Mouse (Mus musculus) ES-E14 (cell line): ENCODE data around the gene Trp53tg5.

Experiments
- HCFC1 ChIP-seq: IDR thresholded peaks from 2 replicates; pipeline ENCODE4 v1.6.1; 2012; ENCODE audit warnings: low read length, inconsistent platforms, borderline replicate concordance; ENCODE audit not compliant: insufficient read depth
- MAFK ChIP-seq: IDR thresholded peaks from 2 replicates; pipeline ENCODE4 v1.6.1; 2014; ENCODE audit warnings: mild to moderate bottlenecking, low read depth, low read length, inconsistent platforms; ENCODE audit not compliant: insufficient read depth
- ZC3H11A ChIP-seq: IDR thresholded peaks from 2 replicates; pipeline ENCODE4 v1.6.1; 2012; ENCODE audit warnings: low read depth, mild to moderate bottlenecking, inconsistent platforms, low read length, borderline replicate concordance

- TF ChIP-seq HCFC1 (no peak), ZC3H11A (no peak), MAFK (no peak)
Measured at GRCm38 (mm10) chr2:164470254-164470653, 3.3 kb downstream of the Trp53tg5 start.
